Mouse (Mus musculus) forebrain, embryonic 16.5 days (tissue): ENCODE results near the gene Cygb. TPM values are rescaled to one million over a fixed set of nuclear protein-coding genes. Genes with fewer than 3 reads are reported as not detected.
A peak's percentile ranks its signal among the peaks of the same experiment; 100 is the strongest.

ENCODE experiments used
- ATAC-seq: fragments of 200-750 bp; cut with Nextera tagmentation; 2 replicates; pipeline ENCODE4 v1.8.0; 2017; ENCODE audit warnings: mild to moderate bottlenecking, moderate library complexity
- H3K27ac ChIP-seq: fragments of 300-500 bp; sonication (generic); 2 replicates; pipeline ENCODE4 v1.5.1; 2014; ENCODE audit warnings: low read length, control low read depth
- H3K27me3 ChIP-seq: fragments of 300-500 bp; sonication (generic); replicated peaks from 2 replicates; pipeline ENCODE4 v1.6.1; 2014; ENCODE audit warnings: low read length; ENCODE audit not compliant: control insufficient read depth, insufficient read depth
- H3K36me3 ChIP-seq: fragments of 300-500 bp; sonication (generic); 2 replicates; pipeline ENCODE4 v1.6.1; 2014; ENCODE audit not compliant: control insufficient read depth, insufficient read depth
- H3K4me1 ChIP-seq: fragments of 300-500 bp; sonication (generic); replicated peaks from 2 replicates; pipeline ENCODE4 v1.6.1; 2014; ENCODE audit warnings: low read length; ENCODE audit not compliant: control insufficient read depth, insufficient read depth
- H3K4me2 ChIP-seq: fragments of 300-500 bp; sonication (generic); 2 replicates; pipeline ENCODE4 v1.6.1; 2014; ENCODE audit warnings: mild to moderate bottlenecking, low read length, control low read depth
- H3K4me3 ChIP-seq: fragments of 300-500 bp; sonication (generic); replicated peaks from 2 replicates; pipeline ENCODE4 v1.5.1; 2014; ENCODE audit warnings: mild to moderate bottlenecking, low read length, control low read depth
- H3K9ac ChIP-seq: fragments of 300-500 bp; sonication (generic); replicated peaks from 2 replicates; pipeline ENCODE4 v1.6.1; 2014; ENCODE audit warnings: low read depth, low read length, control low read depth
- H3K9me3 ChIP-seq: fragments of 300-500 bp; sonication (generic); 2 replicates; pipeline ENCODE4 v1.6.1; 2016; ENCODE audit warnings: low read length; ENCODE audit not compliant: control insufficient read depth
- WGBS: fragments of 180-500 bp; shearing (Covaris S2); extraction: QIAGEN DNeasy Blood & Tissue Kit; methylation state at CpG from one replicate; pipeline ENCODE4 v1.1.7; 2014; 5-methylcytosine and 5-hydroxymethylcytosine counted together
- polyA plus RNA-seq: library from polyadenylated mRNA; unstranded; fragments of >200 nt; fragmentation: Nextera tagmentation; extraction: Ambion mirVana; gene quantifications from 2 replicates; pipeline ENCODE4 v1.2.1, GENCODE M21; 2015

Gene Cygb
- polyA plus RNA-seq = 16.6 TPM in 2 replicates

DNA sequence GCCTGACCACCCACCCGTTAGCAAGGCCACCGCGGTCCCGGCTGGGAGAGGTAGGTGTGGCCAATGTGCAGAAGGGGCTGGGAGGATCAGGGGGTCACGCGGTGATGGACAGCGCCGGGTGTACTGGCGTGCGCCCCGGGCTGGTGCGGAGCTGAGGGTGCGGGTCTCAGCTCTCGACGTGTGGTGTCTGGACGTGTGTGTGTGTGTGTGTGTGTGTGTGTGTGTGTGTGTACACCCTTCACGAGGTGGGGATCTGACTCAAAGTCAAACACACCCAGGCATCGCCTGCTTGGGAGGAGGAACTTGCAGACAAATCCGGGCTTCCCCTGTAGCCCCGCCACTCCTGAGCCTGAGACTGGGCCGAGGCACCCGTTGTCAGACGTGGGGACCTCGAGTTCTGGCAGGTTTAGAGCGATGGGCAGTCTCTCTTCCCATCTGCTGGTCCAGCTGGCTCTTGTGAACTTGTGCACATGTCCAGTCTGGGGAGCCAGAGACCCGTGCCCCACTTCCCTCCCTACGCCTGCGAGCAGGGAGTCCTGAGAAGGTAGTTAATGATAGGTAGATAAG is at the start of gene Cygb:
Gene Cygb (minus strand): TSS at position 59 of the 567 bp plus-strand sequence.
- no peaks in the 10 kb centered on the region for H3K27me3 ChIP-seq
- WGBS = 7% methylated on average over 28 of the region's 28 CpGs
- no peak for ATAC-seq
- H3K9me3 ChIP-seq = no peaks in the 10 kb centered on the region
- peak within 1 kb of the TSS; percentile 51 for H3K4me3 ChIP-seq
- peak within 1 kb of the TSS; percentile 71 for H3K9ac ChIP-seq
- no peak within 1 kb of the TSS for H3K27ac ChIP-seq
- no peaks in the 10 kb centered on the region for H3K36me3 ChIP-seq
- H3K4me2 ChIP-seq = peak within 1 kb of the TSS; percentile 81
- peaks cover 44% of the 10 kb centered on the region for H3K4me1 ChIP-seq

DNA sequence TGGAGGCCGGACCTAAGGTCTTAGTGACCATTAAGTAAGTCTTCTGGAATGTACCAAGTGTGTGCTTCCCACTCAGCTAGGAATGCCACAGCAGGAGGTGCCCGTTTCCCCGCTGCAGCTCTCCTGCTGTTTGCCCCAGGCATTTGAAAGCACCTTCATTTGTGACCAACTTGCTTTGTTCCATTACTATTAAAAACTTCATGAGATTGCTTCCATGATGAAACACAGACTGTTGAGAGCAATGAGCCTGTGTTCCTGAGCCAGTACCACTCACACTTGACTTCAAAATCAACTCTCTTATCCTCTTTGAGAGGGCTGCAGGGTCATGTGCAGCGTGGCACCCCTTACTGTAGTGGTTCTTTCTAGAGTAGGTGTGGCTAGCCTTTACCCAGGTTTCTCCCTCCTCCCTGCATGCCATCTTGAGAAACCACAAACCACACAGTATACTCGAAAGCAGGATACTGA is 47.3 kb upstream of the Cygb start:
- Histone ChIP-seq H3K27me3 (peaks cover 3% of the 10 kb centered on the region; the same call in 1 of the 2 replicates), H3K9me3 (no peaks in the 10 kb centered on the region), H3K27ac (no peak overlapping the region), H3K36me3 (no peaks in the 10 kb centered on the region), H3K9ac (no peak overlapping the region), H3K4me3 (no peak overlapping the region), H3K4me1 (no peaks in the 10 kb centered on the region), H3K4me2 (no peak overlapping the region)
- WGBS = 27% methylated on average over 5 of the region's 5 CpGs
- no peak for ATAC-seq

GRCm38 (mm10) chr11:116697521-116697920 is 43.4 kb upstream of the Cygb start:
- Histone ChIP-seq H3K27ac (no peak overlapping the region), H3K9ac (no peak overlapping the region), H3K4me3 (no peak overlapping the region), H3K4me2 (no peak overlapping the region), H3K4me1 (peaks cover 11% of the 10 kb centered on the region), H3K9me3 (no peaks in the 10 kb centered on the region), H3K36me3 (no peaks in the 10 kb centered on the region), H3K27me3 (peaks cover 30% of the 10 kb centered on the region)
- WGBS = 77% methylated on average over 9 of the region's 9 CpGs
- no peak for ATAC-seq

DNA sequence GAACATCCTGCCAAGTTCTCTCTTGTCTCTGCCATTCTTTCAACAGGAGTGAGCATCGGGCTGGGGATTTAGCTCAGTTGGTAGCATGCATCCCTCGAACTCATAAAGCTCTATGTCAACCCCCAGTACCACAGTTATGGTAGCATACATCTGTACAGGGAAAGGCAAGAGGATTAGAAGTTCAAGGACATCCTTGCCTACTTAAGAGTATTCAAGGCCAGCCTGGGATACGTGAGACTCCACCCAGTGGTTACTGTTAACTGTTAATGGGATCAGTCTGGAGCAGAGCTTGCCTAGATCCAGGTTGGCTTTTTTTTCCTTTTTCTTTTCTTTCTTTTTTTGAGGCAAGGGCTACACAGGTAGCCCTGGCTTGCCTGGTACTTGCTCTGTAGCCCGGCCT is 42.3 kb upstream of the Cygb start:
- no peaks in the 10 kb centered on the region for H3K9me3 ChIP-seq
- no peak overlapping the region for H3K4me2 ChIP-seq
- no peak overlapping the region for H3K4me3 ChIP-seq
- H3K36me3 ChIP-seq = no peaks in the 10 kb centered on the region
- peaks cover 30% of the 10 kb centered on the region for H3K27me3 ChIP-seq
- 85% methylated on average over 4 of the region's 4 CpGs for WGBS
- H3K4me1 ChIP-seq = peaks cover 11% of the 10 kb centered on the region
- H3K27ac ChIP-seq = no peak overlapping the region
- no peak for ATAC-seq
- H3K9ac ChIP-seq = no peak overlapping the region

GRCm38 (mm10) chr11:116695194-116695880 is 41.2 kb upstream of the Cygb start:
- H3K4me2 ChIP-seq = no peak overlapping the region
- peaks cover 11% of the 10 kb centered on the region for H3K4me1 ChIP-seq
- no peak overlapping the region for H3K4me3 ChIP-seq
- no peak overlapping the region for H3K9ac ChIP-seq
- no peak overlapping the region for H3K27ac ChIP-seq
- H3K27me3 ChIP-seq = peaks cover 30% of the 10 kb centered on the region
- H3K9me3 ChIP-seq = no peaks in the 10 kb centered on the region
- 16% methylated on average over 23 of the region's 23 CpGs for WGBS
- no peak for ATAC-seq
- H3K36me3 ChIP-seq = no peaks in the 10 kb centered on the region

DNA sequence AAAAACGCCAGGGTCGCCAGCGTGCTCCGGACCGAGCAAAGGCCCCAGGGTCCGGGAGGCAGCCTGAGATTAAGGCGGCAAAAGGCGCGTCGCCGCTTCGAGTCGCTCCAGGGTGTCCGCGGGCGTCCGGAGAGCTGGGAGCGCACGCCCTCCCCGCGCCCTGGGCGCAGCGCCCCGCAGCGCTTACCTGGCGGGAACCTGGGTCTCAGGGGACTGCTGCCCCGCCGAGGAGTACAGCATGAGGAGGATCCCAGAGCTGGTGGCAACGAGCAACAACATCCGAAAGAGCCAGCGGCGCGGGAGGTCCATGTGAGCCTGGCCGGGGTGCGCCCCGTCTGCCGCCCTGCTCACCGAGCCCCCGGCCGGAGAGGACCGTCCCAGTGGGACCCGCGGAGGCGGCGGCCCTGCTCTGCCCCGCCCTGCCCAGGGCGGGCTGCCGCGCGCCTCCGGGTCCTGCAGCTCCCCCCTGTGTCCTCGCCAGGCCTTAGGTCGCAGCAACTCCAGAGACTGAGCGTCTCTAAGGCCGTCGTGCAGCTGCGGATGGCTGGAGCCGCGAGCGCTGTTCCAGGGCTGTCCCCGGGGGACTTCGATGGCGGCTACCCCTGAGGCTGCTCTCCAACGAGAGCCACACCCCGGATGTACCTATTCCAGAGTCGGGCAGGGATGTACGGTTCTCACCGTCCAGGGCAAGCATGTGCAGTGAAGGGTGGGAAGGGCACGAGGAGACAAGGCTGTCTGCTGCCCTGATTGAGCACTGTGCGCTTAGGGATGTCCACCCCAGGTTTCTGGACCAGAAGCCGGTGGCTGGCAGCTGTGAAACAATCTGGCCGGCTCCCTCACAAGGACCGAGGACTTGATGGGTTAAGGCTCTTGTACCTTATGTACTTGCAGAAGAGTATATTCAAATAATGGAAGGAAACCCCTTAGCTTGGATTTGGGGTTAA is 40.4 kb upstream of the Cygb start:
- 1% methylated on average over 67 of the region's 73 CpGs for WGBS
- no peaks in the 10 kb centered on the region for H3K36me3 ChIP-seq
- peaks cover 11% of the 10 kb centered on the region for H3K4me1 ChIP-seq
- H3K27me3 ChIP-seq = peaks cover 30% of the 10 kb centered on the region
- ATAC-seq = no peak; the same call in 1 of the 2 replicates
- H3K4me2 ChIP-seq = peak overlapping the region; percentile 49
- peak overlapping the region; percentile 35 for H3K9ac ChIP-seq
- no peak overlapping the region for H3K27ac ChIP-seq
- H3K9me3 ChIP-seq = no peaks in the 10 kb centered on the region
- peak overlapping the region; percentile 35 for H3K4me3 ChIP-seq

- peak overlapping the region; percentile 49 for H3K4me2 ChIP-seq
- H3K36me3 ChIP-seq = no peaks in the 10 kb centered on the region
- 32% methylated on average over 4 of the region's 4 CpGs for WGBS
- H3K9me3 ChIP-seq = no peaks in the 10 kb centered on the region
- peaks cover 11% of the 10 kb centered on the region for H3K4me1 ChIP-seq
- H3K27ac ChIP-seq = no peak overlapping the region
- no peak overlapping the region for H3K9ac ChIP-seq
- ATAC-seq = no peak
- peaks cover 30% of the 10 kb centered on the region for H3K27me3 ChIP-seq
- H3K4me3 ChIP-seq = peak overlapping the region; percentile 35
Observed at GRCm38 (mm10) chr11:116693899-116694249, 39.8 kb upstream of the Cygb start.

- Histone ChIP-seq H3K27ac (no peak overlapping the region), H3K36me3 (no peaks in the 10 kb centered on the region), H3K9ac (no peak overlapping the region), H3K4me3 (no peak overlapping the region), H3K4me1 (peaks cover 11% of the 10 kb centered on the region), H3K27me3 (peaks cover 23% of the 10 kb centered on the region), H3K4me2 (no peak overlapping the region), H3K9me3 (no peaks in the 10 kb centered on the region)
- 43% methylated on average over 18 of the region's 18 CpGs for WGBS
- ATAC-seq = no peak
Observed at GRCm38 (mm10) chr11:116690701-116691575, 36.8 kb upstream of the Cygb start.
